Mouse (Mus musculus) stomach, postnatal 0 days (tissue): ENCODE results near the gene Zfp93.

Experiments used
- CTCF ChIP-seq: IDR thresholded peaks from 2 replicates; pipeline ENCODE4 v1.5.1; 2016; ENCODE audit warnings: antibody characterized with exemption, low read depth, mild to moderate bottlenecking, moderate library complexity
- EP300 ChIP-seq: optimal IDR thresholded peaks from 2 replicates; pipeline ENCODE3; 2016; ENCODE audit warnings: antibody characterized with exemption

GRCm38 (mm10) chr7:24294763-24295162 is 24.5 kb downstream of the Zfp93 start:
- TF ChIP-seq CTCF: no peak
- no peak for TF ChIP-seq EP300
